Mouse (Mus musculus) testis, adult 2 months (tissue): ENCODE data around the gene Prr29.

Experiments used
- CTCF ChIP-seq: fragments of 200-500 bp; IDR thresholded peaks from 2 replicates; pipeline ENCODE4 v1.5.1; 2012; ENCODE audit warnings: low read depth, mild to moderate bottlenecking, inconsistent platforms, low read length, moderate library complexity; ENCODE audit not compliant: control insufficient read depth, insufficient read depth, insufficient replicate concordance
- POLR2A ChIP-seq: fragments of 200-500 bp; IDR thresholded peaks from 2 replicates; pipeline ENCODE4 v1.6.1; 2012; ENCODE audit warnings: low read depth, mild to moderate bottlenecking, inconsistent platforms, low read length, moderate library complexity; ENCODE audit not compliant: control insufficient read depth

- no peak for TF ChIP-seq CTCF
- TF ChIP-seq POLR2A = no peak
Observed at GRCm38 (mm10) chr11:106350853-106351252, 14.4 kb upstream of the Prr29 start.
